Mouse (Mus musculus): Measurements from ENCODE around the gene Lrrtm3.

Lrrtm3 gene

GRCm38 (mm10) chr10:63894612-63895011 is 195.5 kb downstream of the Lrrtm3 start:
- no peak for DNase-seq (ENCODE audit: low spot score)

DNA sequence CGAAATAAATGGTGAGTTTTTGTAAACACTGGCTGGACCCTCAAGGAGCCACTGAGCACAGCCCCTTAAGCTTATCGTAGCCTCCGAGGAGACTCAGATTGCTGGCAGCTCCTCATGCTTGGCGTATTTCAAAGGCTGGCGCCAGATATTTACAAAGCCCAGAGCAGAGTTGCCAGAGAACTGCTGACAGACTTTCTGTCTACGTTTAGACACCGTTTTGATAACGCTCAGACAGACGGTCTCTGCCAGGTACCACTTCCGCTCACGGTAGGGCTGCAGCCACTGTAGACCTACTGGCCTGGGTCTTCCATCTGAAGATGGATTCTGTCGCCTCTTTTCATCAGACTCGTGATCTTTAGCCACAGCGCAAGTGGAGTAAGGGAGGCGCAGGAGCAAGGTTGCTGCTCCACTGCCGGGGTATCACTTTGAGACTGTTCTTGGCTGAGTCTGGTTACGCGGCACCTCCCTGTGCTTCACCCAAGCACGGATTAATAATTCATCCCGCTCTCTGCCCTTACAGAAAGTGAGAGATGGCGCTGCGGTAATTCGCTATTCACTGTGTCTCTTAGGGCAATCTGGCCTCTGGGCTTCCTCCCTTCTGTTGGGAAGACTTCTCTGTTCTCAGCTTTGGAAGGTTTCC is 203.5 kb downstream of the Lrrtm3 start:
- peak; percentile 3 for DNase-seq (ENCODE audit: low spot score)

DNA sequence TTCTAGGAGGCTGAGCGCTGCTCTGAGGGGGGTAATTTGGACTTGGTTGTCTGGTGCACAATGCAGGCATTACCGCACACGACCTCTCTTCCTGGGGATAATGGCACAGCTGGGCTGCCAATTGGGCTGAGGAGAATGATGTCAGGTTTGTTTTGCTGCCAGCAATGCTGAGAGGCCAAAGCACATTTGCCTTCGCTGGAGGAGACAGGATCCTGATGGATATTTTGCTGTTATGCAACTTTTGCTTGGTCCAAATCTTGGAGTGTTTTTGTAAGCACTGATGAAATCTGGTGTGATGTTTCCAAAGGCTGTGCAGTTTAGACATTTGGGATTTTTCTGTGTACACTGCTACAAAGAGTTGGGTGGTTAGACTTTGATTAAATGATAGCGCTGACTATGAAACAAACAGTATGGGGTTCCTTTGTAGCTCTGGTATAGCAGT is 209.6 kb downstream of the Lrrtm3 start:
- DNase-seq (ENCODE audit: low spot score), result no peak

All from ovary, postnatal 36 days (tissue).